Mouse (Mus musculus) intestine, postnatal 0 days (tissue): ENCODE data around the gene Fbrs. TPM values are rescaled to one million over a fixed set of nuclear protein-coding genes. Genes with fewer than 3 reads are reported as not detected.

Source experiments
- ATAC-seq: fragments of 200-750 bp; cut with Nextera tagmentation; 2 replicates; pipeline ENCODE4 v1.8.0; 2017; ENCODE audit warnings: mild to moderate bottlenecking, moderate TSS enrichment, moderate library complexity
- H3K27ac ChIP-seq: fragments of 300-500 bp; sonication (generic); 2 replicates; pipeline ENCODE4 v1.5.1; 2014; ENCODE audit warnings: mild to moderate bottlenecking, low read depth, low read length, moderate library complexity
- H3K27me3 ChIP-seq: fragments of 300-500 bp; sonication (generic); replicated peaks from 2 replicates; pipeline ENCODE4 v1.6.1; 2014; ENCODE audit warnings: low read length, mixed read lengths; ENCODE audit not compliant: control insufficient read depth, insufficient read depth
- H3K36me3 ChIP-seq: fragments of 300-500 bp; sonication (generic); 2 replicates; pipeline ENCODE4 v1.6.1; 2014; ENCODE audit warnings: mild to moderate bottlenecking, moderate library complexity; ENCODE audit not compliant: control insufficient read depth, insufficient read depth
- H3K4me1 ChIP-seq: fragments of 300-500 bp; sonication (generic); replicated peaks from 2 replicates; pipeline ENCODE4 v1.6.1; 2014; ENCODE audit warnings: antibody characterized with exemption, low read length, mixed read lengths; ENCODE audit not compliant: control insufficient read depth, insufficient read depth
- H3K4me2 ChIP-seq: fragments of 300-500 bp; sonication (generic); replicated peaks from 2 replicates; pipeline ENCODE4 v1.6.1; 2014; ENCODE audit warnings: low read depth, mild to moderate bottlenecking, moderate library complexity
- H3K4me3 ChIP-seq: fragments of 300-500 bp; sonication (generic); 2 replicates; pipeline ENCODE4 v1.5.1; 2014; ENCODE audit warnings: low read depth, low read length
- H3K9ac ChIP-seq: fragments of 300-500 bp; sonication (generic); 2 replicates; pipeline ENCODE4 v1.6.1; 2014; ENCODE audit warnings: mild to moderate bottlenecking, low read depth, low read length
- H3K9me3 ChIP-seq: fragments of 300-500 bp; sonication (generic); 2 replicates; pipeline ENCODE4 v1.6.1; 2016; ENCODE audit warnings: mixed run types; ENCODE audit not compliant: control insufficient read depth
- CTCF ChIP-seq: sonication (generic); IDR thresholded peaks from 2 replicates; pipeline ENCODE4 v1.5.1; 2016; ENCODE audit warnings: low read depth, mild to moderate bottlenecking, control low read depth, antibody characterized with exemption, moderate library complexity
- WGBS: fragments of 180-500 bp; shearing (Covaris S2); extraction: QIAGEN DNeasy Blood & Tissue Kit; methylation state at CpG from one replicate; pipeline ENCODE4 v1.1.7; 2014; 5-methylcytosine and 5-hydroxymethylcytosine counted together
- polyA plus RNA-seq: library from polyadenylated mRNA; unstranded; fragments of >200 nt; fragmentation: Nextera tagmentation; extraction: Ambion mirVana; gene quantifications from 2 replicates; pipeline ENCODE4 v1.2.1, GENCODE M21; 2015

The Fbrs gene
- polyA plus RNA-seq, 1 experiment from 2014 or later: 8.1 TPM

GRCm38 (mm10) chr7:127470011-127470715 is 8.8 kb upstream of the Fbrs start:
- peak overlapping the region; percentile 60 for H3K4me3 ChIP-seq
- no peaks in the 10 kb centered on the region; the same call in 1 of the 2 replicates for H3K4me1 ChIP-seq
- TF ChIP-seq CTCF: no peak
- peak overlapping the region; percentile 88 for H3K4me2 ChIP-seq
- no peaks in the 10 kb centered on the region for H3K27me3 ChIP-seq
- H3K9ac ChIP-seq: peak overlapping the region; percentile 72
- WGBS: 7% methylated on average over 10 of the region's 10 CpGs
- no peaks in the 10 kb centered on the region for H3K9me3 ChIP-seq
- peaks cover 40% of the 10 kb centered on the region for H3K36me3 ChIP-seq
- peak overlapping the region; percentile 91 for H3K27ac ChIP-seq
- peak; percentile 17 for ATAC-seq

GRCm38 (mm10) chr7:127470743-127471645 is 8.0 kb upstream of the Fbrs start:
- 0 out of 2 replicates have a peak, but pooled peaks have one; percentile 6 for TF ChIP-seq CTCF
- Histone ChIP-seq H3K36me3 (peaks cover 43% of the 10 kb centered on the region), H3K4me1 (no peaks in the 10 kb centered on the region; the same call in 1 of the 2 replicates), H3K27me3 (no peaks in the 10 kb centered on the region), H3K4me3 (peak overlapping the region; percentile 60), H3K9me3 (no peaks in the 10 kb centered on the region), H3K27ac (peak overlapping the region; percentile 91), H3K9ac (peak overlapping the region; percentile 72), H3K4me2 (peak overlapping the region; percentile 88)
- peak; percentile 90 for ATAC-seq
- WGBS: 0% methylated on average over 46 of the region's 46 CpGs

GRCm38 (mm10) chr7:127471646-127472010 is 7.4 kb upstream of the Fbrs start:
- peak overlapping the region; percentile 66 for H3K9ac ChIP-seq
- H3K9me3 ChIP-seq: no peaks in the 10 kb centered on the region
- no peaks in the 10 kb centered on the region for H3K27me3 ChIP-seq
- no peaks in the 10 kb centered on the region; the same call in 1 of the 2 replicates for H3K4me1 ChIP-seq
- peak overlapping the region; percentile 91 for H3K27ac ChIP-seq
- H3K36me3 ChIP-seq: peaks cover 45% of the 10 kb centered on the region
- H3K4me3 ChIP-seq: peak overlapping the region; percentile 60
- peak; percentile 41 for TF ChIP-seq CTCF
- peak; percentile 62 for ATAC-seq
- H3K4me2 ChIP-seq: peak overlapping the region; percentile 88
- under 1% methylated on average over 21 of the region's 25 CpGs for WGBS

- TF ChIP-seq CTCF: no peak
- WGBS: 2% methylated on average over 7 of the region's 7 CpGs
- H3K27ac ChIP-seq: peak overlapping the region; percentile 91
- H3K9ac ChIP-seq: peak overlapping the region; percentile 66
- no peaks in the 10 kb centered on the region for H3K9me3 ChIP-seq
- H3K4me1 ChIP-seq: no peaks in the 10 kb centered on the region; the same call in 1 of the 2 replicates
- no peak for ATAC-seq
- no peaks in the 10 kb centered on the region for H3K27me3 ChIP-seq
- peak overlapping the region; percentile 60 for H3K4me3 ChIP-seq
- H3K4me2 ChIP-seq: peak overlapping the region; percentile 88
- H3K36me3 ChIP-seq: peaks cover 41% of the 10 kb centered on the region
Observed at GRCm38 (mm10) chr7:127472060-127472459, 6.9 kb upstream of the Fbrs start.

GRCm38 (mm10) chr7:127473705-127474104 is 5.3 kb upstream of the Fbrs start:
- ATAC-seq: no peak
- Histone ChIP-seq H3K4me2 (no peak overlapping the region), H3K27ac (no peak overlapping the region), H3K4me1 (no peaks in the 10 kb centered on the region; the same call in 1 of the 2 replicates), H3K9ac (no peak overlapping the region), H3K27me3 (no peaks in the 10 kb centered on the region), H3K9me3 (no peaks in the 10 kb centered on the region), H3K4me3 (no peak overlapping the region), H3K36me3 (peaks cover 28% of the 10 kb centered on the region)
- TF ChIP-seq CTCF: peak; percentile 43
- 91% methylated on average over 5 of the region's 5 CpGs for WGBS
